Mouse (Mus musculus) kidney, adult 2 months (tissue): ENCODE results near the gene Inpp5f.

Experiments used
- CTCF ChIP-seq: fragments of 200-500 bp; conservative IDR thresholded peaks from 2 replicates; pipeline ENCODE4 v1.5.1; 2011; ENCODE audit warnings: low read depth, mild to moderate bottlenecking, control low read depth, low read length, moderate library complexity, mixed read lengths; ENCODE audit not compliant: insufficient read depth, insufficient read length
- POLR2A ChIP-seq: fragments of 200-500 bp; IDR thresholded peaks from one replicate; pipeline ENCODE4 v1.6.1; 2011; ENCODE audit warnings: low read depth, low read length, control low read depth

GRCm38 (mm10) chr7:128592118-128592935 is 18.8 kb upstream of the Inpp5f start:
- TF ChIP-seq CTCF: no peak
- no peak for TF ChIP-seq POLR2A
